ENCODE assay signal across 8 mouse cellular contexts in genomic region chr13:37467795-37468194, GRCm38 (mm10).
DNase-seq lines count a peak whose midpoint lies in the region; ATAC-seq lines count a peak whose summit lies in the region.
"Had no signal": no experiment of that assay in that cellular context is flagged by ENCODE, and none has a peak within 500 bp of the region (broad histone marks: within the 10 kb centered on the region; RNA-seq: fewer than 3 reads in every experiment).

No protein-coding gene starts in this region.

- ATAC-seq in forebrain, embryonic 11.5 days (replicated peaks; ENCODE audit: low FRiP score), result no peak

- DNase-seq in ES-CJ7 (ENCODE audit: low read depth, low spot score), result peak; percentile 61
- DNase-seq in adrenal gland, postnatal 10 days, result peak; percentile 89
- DNase-seq in forebrain, embryonic 11.5 days (ENCODE audit: low spot score), result peak; percentile 71
- peak; percentile 72 to 81 for DNase-seq in heart, postnatal 14 days
- DNase-seq in large intestine, adult 2 months (ENCODE audit: low read depth, low spot score), result peak; percentile 91
- DNase-seq in lung, postnatal 25 days (ENCODE audit: low spot score), result peak; percentile 94
- peak; percentile 32 to 80 for DNase-seq in spleen, postnatal 10 days (ENCODE audit: low spot score in 2 of 2)

- H3K27ac ChIP-seq in forebrain, embryonic 11.5 days (ENCODE audit: low read depth, low read length), result no peak overlapping the region

- H3K27me3 ChIP-seq in forebrain, embryonic 11.5 days (ENCODE audit: control insufficient read depth, insufficient read depth, low read length), result no peaks in the 10 kb centered on the region; the same call in 1 of the 2 replicates
- H3K27me3 ChIP-seq: hindbrain, embryonic 15.5 days had no signal

- H3K4me3 ChIP-seq in forebrain, embryonic 11.5 days (ENCODE audit: low read depth, low read length), result no peak overlapping the region
- H3K4me3 ChIP-seq: hindbrain, embryonic 15.5 days had no signal

- no peaks in the 10 kb centered on the region for H3K9me3 ChIP-seq in forebrain, embryonic 11.5 days (ENCODE audit: control insufficient read depth, low read length)
- H3K9me3 ChIP-seq: hindbrain, embryonic 15.5 days had no signal

- no peak overlapping the region for H3K4me2 ChIP-seq in forebrain, embryonic 11.5 days (ENCODE audit: low read depth, low read length, severe bottlenecking)
- H3K4me2 ChIP-seq: hindbrain, embryonic 15.5 days had no signal

- peaks cover 3% of the 10 kb centered on the region; the same call in 1 of the 2 replicates for H3K4me1 ChIP-seq in forebrain, embryonic 11.5 days (replicated peaks; ENCODE audit: control insufficient read depth, insufficient read depth, low read length)

- no peak overlapping the region for H3K9ac ChIP-seq in forebrain, embryonic 11.5 days (ENCODE audit: low read length)
- H3K9ac ChIP-seq: hindbrain, embryonic 15.5 days had no signal

- intact Hi-C loops in heart, postnatal 14 days (cut with DNase I), result loop anchor here (5.0 kb wide), 2 partner anchors 360 to 475 kb away; no protein-coding TSS in a partner anchor

- WGBS in forebrain, embryonic 11.5 days, result 16% methylated on average over 8 of the region's 8 CpGs
- 11% methylated on average over 8 of the region's 8 CpGs for WGBS in large intestine, adult 2 months

- H3K36me3 ChIP-seq in forebrain, embryonic 11.5 days (ENCODE audit: control insufficient read depth, insufficient read depth, low read length), result no peaks in the 10 kb centered on the region
- H3K36me3 ChIP-seq: hindbrain, embryonic 15.5 days had no signal
